Mouse (Mus musculus): ENCODE results near the gene Hist1h2ak. TPM values are rescaled to one million over a fixed set of nuclear protein-coding genes. Genes with fewer than 3 reads are reported as not detected.
"Not testable (repeated sequence)": the region's sequence is repeated elsewhere in the genome, so short reads cannot be mapped to it uniquely, and the experiment has no call there.

Hist1h2ak gene
- total RNA-seq, 2 experiments from 2014 or later: 10.9 to 18.2 TPM

- DNase-seq (ENCODE audit: extremely low spot score in 1 of 2, low spot score in 1 of 2): no peak
Observed at GRCm38 (mm10) chr13:21722373-21722925, 31.2 kb downstream of the Hist1h2ak start.

DNA sequence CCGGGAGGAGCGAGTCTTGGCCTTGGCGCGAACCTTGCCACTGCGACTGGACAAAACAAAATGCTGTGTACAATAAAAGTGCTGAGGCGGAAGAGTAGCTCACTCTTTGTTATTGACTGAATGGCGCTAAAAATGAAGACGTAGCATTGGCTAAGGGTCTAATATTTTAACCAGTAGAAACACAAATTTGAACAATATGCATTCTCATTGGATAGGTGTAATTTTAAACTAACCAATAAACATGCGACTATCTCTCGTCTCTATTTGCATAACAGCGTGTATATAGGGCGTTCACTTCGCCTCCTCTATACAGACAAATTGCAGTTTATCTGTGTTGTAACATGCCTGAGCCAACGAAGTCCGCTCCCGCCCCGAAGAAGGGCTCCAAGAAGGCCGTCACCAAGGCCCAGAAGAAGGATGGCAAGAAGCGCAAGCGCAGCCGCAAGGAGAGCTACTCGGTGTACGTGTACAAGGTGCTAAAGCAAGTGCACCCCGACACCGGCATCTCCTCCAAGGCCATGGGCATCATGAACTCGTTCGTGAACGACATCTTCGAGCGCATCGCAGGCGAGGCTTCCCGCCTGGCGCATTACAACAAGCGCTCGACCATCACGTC lies 31.8 kb downstream of the Hist1h2ak start, which contains the start of gene Hist1h2bm:
Gene Hist1h2bm, plus strand, starts transcription at position 288 of the 616 bp plus-strand sequence.
- peak; percentile 53 to 59 for DNase-seq (ENCODE audit: extremely low spot score in 1 of 2, low spot score in 1 of 2)

DNA sequence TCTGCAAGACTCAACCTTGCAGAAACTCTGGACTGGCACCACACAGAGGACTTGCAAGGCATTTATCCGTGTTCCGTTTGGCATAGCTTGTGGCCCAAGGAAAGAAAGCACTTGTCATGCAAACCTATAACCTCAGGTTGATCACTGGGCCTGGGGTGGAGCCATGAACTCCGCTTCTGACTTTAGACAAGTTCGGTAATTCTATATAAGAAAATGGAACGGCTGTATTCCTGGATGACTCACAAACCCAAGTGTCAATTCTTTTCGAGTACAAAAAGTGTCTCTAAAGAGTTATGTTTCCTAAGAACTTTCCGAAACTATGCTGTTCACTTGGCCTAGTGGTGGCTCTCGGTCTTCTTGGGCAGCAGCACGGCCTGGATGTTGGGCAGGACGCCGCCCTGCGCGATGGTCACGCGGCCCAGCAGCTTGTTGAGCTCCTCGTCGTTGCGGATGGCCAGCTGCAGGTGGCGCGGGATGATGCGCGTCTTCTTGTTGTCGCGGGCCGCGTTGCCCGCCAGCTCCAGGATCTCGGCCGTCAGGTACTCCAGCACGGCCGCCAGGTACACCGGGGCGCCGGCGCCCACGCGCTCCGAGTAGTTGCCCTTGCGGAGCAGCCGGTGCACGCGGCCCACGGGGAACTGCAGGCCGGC lies 32.4 kb downstream of the Hist1h2ak start:
- DNase-seq (ENCODE audit: extremely low spot score in 1 of 2, low spot score in 1 of 2): not testable (repeated sequence)

GRCm38 (mm10) chr13:21718381-21719080 lies 35.1 kb downstream of the Hist1h2ak start:
- DNase-seq (ENCODE audit: extremely low spot score in 1 of 2, low spot score in 1 of 2): no peak

DNA sequence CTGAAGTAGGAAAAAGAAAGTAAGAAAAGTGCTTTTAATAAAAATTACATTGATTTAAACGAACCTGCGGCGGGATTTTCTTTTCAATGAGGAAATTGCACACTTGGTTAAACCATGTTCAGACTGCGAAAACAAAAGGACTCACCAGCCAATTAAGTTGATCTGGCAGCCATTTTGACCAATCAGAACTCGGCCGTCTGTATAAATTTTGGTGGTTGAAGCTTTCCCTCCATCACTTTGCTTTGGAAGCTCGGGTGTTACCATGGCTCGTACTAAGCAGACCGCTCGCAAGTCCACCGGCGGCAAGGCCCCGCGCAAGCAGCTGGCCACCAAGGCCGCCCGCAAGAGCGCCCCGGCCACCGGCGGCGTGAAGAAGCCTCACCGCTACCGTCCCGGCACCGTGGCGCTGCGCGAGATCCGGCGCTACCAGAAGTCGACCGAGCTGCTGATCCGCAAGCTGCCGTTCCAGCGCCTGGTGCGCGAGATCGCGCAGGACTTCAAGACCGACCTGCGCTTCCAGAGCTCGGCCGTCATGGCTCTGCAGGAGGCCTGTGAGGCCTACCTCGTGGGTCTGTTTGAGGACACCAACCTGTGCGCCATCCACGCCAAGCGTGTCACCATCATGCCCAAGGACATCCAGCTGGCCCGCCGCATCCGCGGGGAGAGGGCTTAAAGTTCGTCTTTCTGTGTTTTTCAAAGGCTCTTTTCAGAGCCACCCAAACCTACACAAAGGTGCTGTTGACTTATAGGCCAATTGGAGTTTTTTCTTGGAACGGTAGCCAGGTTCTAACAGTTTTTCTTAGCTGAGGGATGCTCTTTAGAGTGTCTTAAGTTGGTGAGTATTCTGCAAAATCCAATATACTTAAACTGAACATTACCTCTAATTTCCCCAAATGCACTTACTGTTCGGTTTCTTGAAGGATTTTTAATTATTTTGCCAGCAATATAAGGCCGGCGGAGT lies 36.0 kb downstream of the Hist1h2ak start, which contains the start of gene Hist1h3h:
Gene Hist1h3h, plus strand, starts transcription at position 263 of the 961 bp plus-strand sequence.
- DNase-seq (ENCODE audit: extremely low spot score in 1 of 2, low spot score in 1 of 2): peak; percentile 66 to 82

DNA sequence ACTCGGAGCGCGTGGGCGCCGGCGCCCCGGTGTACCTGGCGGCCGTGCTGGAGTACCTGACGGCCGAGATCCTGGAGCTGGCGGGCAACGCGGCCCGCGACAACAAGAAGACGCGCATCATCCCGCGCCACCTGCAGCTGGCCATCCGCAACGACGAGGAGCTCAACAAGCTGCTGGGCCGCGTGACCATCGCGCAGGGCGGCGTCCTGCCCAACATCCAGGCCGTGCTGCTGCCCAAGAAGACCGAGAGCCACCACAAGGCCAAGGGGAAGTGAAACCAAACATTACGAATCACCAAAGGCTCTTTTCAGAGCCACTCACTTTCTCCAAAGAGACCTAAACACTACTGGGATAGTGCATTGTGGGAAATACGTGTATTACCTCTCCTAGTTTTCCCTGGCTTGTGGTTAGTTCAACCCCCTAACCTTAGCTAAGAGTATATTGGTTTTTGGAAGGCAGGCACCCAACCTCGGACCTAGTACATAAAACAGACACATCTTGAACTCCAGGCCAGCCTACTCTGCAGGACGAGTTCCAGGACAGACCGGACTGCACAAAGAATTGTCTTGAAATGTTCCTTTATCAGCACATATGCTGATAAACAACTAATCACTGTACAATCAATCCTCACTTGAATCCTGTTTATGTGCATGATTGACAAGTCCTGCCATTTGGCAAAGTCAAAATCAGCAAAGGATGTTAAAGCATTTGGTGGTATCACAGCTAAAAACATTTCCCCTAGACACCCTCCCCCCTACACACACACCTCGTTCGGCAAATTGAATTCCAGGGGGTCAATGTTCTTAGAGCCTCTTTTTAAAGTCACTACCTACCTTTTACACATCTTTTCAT lies 36.9 kb downstream of the Hist1h2ak start:
- not testable (repeated sequence) for DNase-seq (ENCODE audit: extremely low spot score in 1 of 2, low spot score in 1 of 2)

GRCm38 (mm10) chr13:21715864-21716539 lies 37.6 kb downstream of the Hist1h2ak start, which contains the start of the genes Hist1h2bl and Hist1h2ai:
TSS of gene Hist1h2bl (minus strand) at chr13:21716143.
TSS of gene Hist1h2ai (plus strand) at chr13:21716422.
- peak; percentile 52 to 61 for DNase-seq (ENCODE audit: extremely low spot score in 1 of 2, low spot score in 1 of 2)

- DNase-seq (ENCODE audit: extremely low spot score in 1 of 2, low spot score in 1 of 2): peak in 1 of 2 experiments; percentile 5
Observed at GRCm38 (mm10) chr13:21715131-21715863, 38.3 kb downstream of the Hist1h2ak start.

GRCm38 (mm10) chr13:21714725-21715124 lies 38.9 kb downstream of the Hist1h2ak start:
- DNase-seq (ENCODE audit: extremely low spot score in 1 of 2, low spot score in 1 of 2): peak; percentile 28 to 59

DNA sequence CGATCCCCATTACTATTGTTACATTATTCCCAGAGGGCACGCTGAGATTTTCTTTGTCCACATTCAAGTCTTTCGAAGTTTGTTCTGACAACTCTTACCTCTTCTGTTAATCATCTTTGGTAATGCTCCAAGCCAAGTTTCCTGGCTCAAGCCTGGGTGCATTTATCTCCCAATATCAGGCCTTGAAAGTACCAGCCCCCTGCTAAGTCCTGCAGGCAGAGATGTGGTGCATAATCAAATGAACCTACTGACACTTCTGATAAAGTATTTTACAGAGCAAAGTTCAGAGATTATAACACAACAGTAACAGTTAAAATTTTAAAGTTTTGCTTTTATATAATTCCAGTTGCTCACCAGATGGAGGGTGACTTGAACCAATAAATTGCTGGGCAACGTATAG lies 41.9 kb downstream of the Hist1h2ak start:
- DNase-seq (ENCODE audit: extremely low spot score in 1 of 2, low spot score in 1 of 2): no peak

DNA sequence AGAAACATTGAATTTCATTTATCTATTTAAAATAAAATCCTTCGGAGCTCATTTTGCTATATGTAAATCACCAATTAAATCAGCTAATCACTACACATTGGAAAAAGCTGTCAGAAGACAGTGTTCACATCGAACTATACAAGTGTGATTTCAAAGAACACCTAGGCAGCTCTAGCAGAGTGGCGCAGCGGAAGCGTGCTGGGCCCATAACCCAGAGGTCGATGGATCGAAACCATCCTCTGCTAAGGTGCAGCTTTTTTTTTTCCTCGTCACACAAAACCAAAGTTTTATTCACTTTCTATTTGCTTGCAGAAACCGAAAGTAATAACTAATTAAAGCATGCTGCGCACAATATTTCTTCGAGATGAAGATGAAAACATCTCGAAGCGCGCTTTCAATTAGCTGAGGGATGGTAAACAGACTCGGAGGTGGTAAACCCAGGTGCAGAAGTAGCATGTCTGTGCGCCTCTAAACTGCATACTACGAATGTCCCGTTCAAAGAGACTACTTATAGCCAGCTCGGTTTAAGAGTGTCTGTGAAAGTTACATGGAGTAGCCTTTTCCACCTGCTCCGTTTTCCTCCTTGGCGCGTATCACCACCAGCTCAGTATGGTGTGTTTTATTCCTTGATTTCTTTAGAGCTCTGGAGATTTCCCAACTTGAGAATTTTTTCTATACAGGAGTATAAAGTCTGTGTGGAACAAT lies 42.7 kb downstream of the Hist1h2ak start:
- peak; percentile 75 to 82 for DNase-seq (ENCODE audit: extremely low spot score in 1 of 2, low spot score in 1 of 2)

- peak; percentile 81 to 92 for DNase-seq (ENCODE audit: extremely low spot score in 1 of 2, low spot score in 1 of 2)
Observed at GRCm38 (mm10) chr13:21710031-21710711, 43.5 kb downstream of the Hist1h2ak start.

DNA sequence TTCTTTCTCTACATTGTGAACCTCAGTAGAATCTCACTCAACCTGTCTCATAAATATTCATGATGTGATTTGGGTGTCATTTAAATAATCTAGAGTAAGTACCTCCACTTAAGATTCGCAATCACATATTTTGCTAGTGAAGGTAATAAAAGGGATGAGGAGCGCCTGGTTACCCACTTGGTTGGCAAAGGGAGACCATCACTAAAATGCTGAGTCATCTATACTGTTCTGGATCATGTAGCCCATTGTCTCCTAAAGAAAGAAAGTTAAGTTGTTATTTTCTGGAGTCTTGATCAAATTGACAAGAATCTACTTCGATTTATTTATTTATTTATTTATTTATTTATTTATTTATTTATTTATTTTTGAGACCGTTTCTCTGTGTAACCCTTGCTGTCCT lies 47.0 kb downstream of the Hist1h2ak start:
- DNase-seq (ENCODE audit: extremely low spot score in 1 of 2, low spot score in 1 of 2): no peak
